Mouse (Mus musculus): ENCODE data around the gene Lats2. TPM values are rescaled to one million over a fixed set of nuclear protein-coding genes. Genes with fewer than 3 reads are reported as not detected.

Lats2 gene
- polyA plus RNA-seq, 1 experiment from 2014 or later = 24.5 TPM

DNA sequence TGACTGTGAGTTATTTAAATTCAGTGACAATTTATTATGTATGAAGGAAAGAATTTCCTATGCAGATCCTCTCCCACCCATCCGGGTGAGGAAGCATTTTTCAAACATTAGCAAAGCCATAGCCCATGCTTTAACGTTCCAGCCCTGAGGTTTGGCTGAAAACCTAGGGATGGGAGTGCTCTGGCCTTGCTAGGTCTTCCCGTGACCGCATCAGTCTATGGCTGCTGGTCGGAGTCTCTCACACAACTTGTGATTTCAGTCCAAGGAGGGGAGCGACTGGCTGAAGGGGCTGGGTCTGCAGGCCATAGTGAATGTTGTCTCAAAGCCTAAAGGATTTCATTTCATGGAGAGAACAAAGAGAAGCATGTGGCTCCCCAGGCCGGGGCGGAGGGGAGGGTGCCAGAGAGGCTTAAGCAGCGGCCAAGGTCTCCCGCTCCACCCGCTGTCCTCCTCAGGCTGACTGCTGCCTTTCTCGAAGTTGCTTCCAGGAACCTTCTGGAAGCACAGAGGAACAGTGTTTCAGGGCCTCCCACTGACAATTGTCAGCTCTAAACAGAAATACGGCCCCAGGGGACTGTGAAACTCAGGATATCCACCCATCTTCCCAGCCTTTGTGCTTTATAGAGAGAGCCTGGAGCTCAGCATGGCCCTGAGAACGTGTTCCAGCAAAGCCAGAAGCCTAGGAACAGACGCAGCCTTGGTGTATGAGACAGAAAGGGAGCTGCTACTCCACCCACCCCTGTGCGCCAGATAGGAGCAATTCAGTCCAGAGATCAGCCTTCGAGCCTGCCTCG is 50.9 kb downstream of the Lats2 start:
- ATAC-seq (replicated peaks; ENCODE audit: low FRiP score) = 0 out of 2 replicates have a peak, but pooled peaks have one; percentile 18
- Histone ChIP-seq H3K27me3 (no peaks in the 10 kb centered on the region), H3K9me3 (replicated peaks) (no peaks in the 10 kb centered on the region), H3K4me1 (peaks cover 17% of the 10 kb centered on the region), H3K36me3 (peaks cover 19% of the 10 kb centered on the region), H3K4me2 (no peak overlapping the region), H3K27ac (peak overlapping the region; percentile 78), H3K9ac (no peak overlapping the region), H3K4me3 (replicated peaks) (no peak overlapping the region)
- WGBS = 55% methylated on average over 18 of the region's 18 CpGs

DNA sequence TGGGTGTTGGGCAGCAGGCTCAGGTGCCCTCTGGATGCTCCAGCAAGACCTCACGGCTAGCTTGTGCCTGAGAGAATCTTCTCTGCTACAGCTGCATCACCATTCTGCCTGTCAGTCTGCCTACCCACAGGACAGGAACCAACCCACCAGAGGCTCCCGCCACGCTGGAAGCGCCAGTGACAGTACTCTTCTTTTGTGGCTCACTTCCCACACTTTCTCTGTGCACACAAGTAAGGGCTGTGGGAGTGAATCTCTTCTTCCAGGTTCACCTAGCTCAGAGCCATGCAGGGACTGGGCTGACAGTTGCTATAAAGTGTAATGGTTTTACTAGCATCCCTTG is 51.5 kb downstream of the Lats2 start:
- WGBS = 82% methylated on average over 4 of the region's 4 CpGs
- Histone ChIP-seq H3K4me3 (replicated peaks) (no peak overlapping the region), H3K27ac (peak overlapping the region; percentile 20; the same call in 1 of the 2 replicates), H3K9me3 (replicated peaks) (no peaks in the 10 kb centered on the region), H3K4me1 (peaks cover 17% of the 10 kb centered on the region), H3K27me3 (no peaks in the 10 kb centered on the region), H3K9ac (no peak overlapping the region), H3K36me3 (peaks cover 25% of the 10 kb centered on the region), H3K4me2 (no peak overlapping the region)
- no peak for ATAC-seq (replicated peaks; ENCODE audit: low FRiP score)

DNA sequence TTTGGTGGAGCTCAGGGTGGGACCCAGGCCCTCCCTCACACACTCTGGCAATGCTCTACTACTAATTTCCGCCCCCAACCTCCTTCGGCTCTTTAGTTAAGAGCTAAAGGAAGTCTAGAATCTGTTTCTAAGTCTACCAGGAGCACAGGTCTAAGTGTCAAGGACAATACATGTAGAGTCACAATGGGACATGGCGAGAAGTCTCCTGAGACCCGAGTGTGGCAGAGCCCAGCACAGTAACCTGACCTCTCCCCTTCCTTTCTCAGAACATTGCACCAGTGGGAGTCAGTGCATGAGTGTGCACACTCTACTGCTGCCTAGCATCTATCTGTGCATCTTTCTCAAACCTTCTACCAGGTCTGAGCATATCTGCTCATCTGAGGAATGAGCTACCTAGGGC is 52.4 kb downstream of the Lats2 start:
- no peak overlapping the region for H3K27ac ChIP-seq
- peaks cover 28% of the 10 kb centered on the region for H3K36me3 ChIP-seq
- no peak overlapping the region for H3K9ac ChIP-seq
- no peak for ATAC-seq (replicated peaks; ENCODE audit: low FRiP score)
- 80% methylated on average over 4 of the region's 4 CpGs for WGBS
- H3K27me3 ChIP-seq = no peaks in the 10 kb centered on the region
- H3K4me3 ChIP-seq (replicated peaks) = no peak overlapping the region
- no peaks in the 10 kb centered on the region for H3K9me3 ChIP-seq (replicated peaks)
- H3K4me1 ChIP-seq = peaks cover 17% of the 10 kb centered on the region
- no peak overlapping the region for H3K4me2 ChIP-seq

DNA sequence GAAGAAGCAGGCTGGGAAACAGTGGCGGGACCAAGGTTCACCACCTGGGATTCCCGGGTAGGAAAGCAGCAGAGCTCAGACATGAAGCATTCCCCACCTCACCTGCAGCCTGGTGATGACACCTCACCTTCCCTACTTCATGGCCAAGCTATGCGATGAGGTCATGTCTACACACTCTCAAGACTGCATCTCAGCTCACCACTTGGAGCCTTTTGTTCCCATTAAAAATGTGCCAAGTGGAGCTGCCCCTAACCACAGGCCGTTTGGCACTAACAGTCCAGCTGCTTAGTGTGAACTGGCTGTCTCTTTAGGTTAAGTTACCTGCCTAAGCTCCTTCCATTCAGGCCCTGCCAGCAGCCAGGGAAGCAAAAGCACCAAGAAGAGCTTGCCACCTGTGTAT is 53.1 kb downstream of the Lats2 start:
- H3K27ac ChIP-seq = no peak overlapping the region
- 83% methylated on average over 4 of the region's 4 CpGs for WGBS
- H3K36me3 ChIP-seq = peaks cover 34% of the 10 kb centered on the region
- peaks cover 17% of the 10 kb centered on the region for H3K4me1 ChIP-seq
- ATAC-seq (replicated peaks; ENCODE audit: low FRiP score) = no peak
- no peak overlapping the region for H3K4me2 ChIP-seq
- H3K4me3 ChIP-seq (replicated peaks) = no peak overlapping the region
- no peaks in the 10 kb centered on the region for H3K27me3 ChIP-seq
- H3K9me3 ChIP-seq (replicated peaks) = no peaks in the 10 kb centered on the region
- no peak overlapping the region for H3K9ac ChIP-seq

DNA sequence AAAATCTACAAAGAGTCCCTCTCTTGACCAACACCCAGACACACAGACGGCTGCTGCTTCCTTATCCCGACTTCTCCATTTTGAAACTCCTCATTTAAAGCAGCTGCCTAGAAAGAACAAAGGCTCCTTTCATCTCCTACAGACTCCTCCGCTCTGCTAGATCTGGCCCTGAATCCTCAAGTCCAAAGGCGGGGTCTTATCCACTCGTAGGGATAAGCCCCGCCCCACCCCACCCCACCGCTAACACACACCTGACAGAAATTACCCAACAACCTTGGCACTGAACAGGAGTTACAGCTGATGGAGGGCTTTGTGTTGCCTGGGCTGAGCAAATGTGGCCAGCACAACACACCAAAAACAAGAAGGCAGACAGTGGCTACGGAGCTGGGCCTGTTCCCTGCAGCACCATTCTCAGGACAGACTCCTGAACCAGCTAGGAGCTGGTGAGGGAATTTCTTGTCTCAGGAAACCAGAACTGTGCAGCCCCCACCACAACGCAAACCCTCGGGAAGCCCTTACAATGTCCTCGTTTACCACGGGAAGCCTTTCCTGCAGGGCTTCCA is 56.2 kb downstream of the Lats2 start:
- peaks cover 2% of the 10 kb centered on the region; the same call in 1 of the 2 replicates for H3K4me1 ChIP-seq
- no peak overlapping the region for H3K4me3 ChIP-seq (replicated peaks)
- WGBS = 63% methylated on average over 12 of the region's 12 CpGs
- no peaks in the 10 kb centered on the region for H3K27me3 ChIP-seq
- peaks cover 60% of the 10 kb centered on the region for H3K36me3 ChIP-seq
- peak overlapping the region; percentile 13; the same call in 1 of the 2 replicates for H3K27ac ChIP-seq
- no peak overlapping the region for H3K9ac ChIP-seq
- ATAC-seq (replicated peaks; ENCODE audit: low FRiP score) = no peak
- no peak overlapping the region for H3K4me2 ChIP-seq
- H3K9me3 ChIP-seq (replicated peaks) = no peaks in the 10 kb centered on the region

DNA sequence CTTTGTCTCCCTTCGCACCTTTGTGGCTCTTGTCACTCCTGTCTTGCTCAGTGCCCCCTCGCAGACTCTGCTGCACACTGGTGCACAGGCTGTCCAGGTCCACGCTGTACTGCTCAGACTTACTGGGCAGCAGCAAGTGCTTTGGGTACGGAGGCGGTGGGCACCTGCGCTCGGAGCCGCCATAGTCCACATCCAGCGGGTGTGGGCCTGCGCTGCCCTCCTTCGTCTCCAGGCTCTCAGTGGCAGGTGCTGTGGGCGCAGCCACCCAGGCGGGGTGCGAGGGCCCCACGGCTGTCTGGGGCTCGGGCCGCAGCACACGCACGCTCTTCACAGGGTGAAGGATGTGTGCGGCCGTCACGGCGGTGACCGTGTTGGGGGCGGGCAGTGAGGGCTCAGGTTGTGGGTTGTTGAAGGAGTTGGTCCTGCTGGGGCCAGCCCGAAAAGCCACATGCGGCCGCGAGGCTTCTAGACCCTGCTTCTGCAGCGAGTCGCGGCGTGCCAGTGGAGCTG is 58.7 kb downstream of the Lats2 start:
- no peak overlapping the region for H3K27ac ChIP-seq
- peaks cover 78% of the 10 kb centered on the region for H3K36me3 ChIP-seq
- no peaks in the 10 kb centered on the region for H3K4me1 ChIP-seq
- no peaks in the 10 kb centered on the region for H3K9me3 ChIP-seq (replicated peaks)
- 96% methylated on average over 33 of the region's 33 CpGs for WGBS
- H3K4me2 ChIP-seq = no peak overlapping the region
- no peak overlapping the region for H3K9ac ChIP-seq
- 0 out of 2 replicates have a peak, but pooled peaks have one; percentile 25 for ATAC-seq (replicated peaks; ENCODE audit: low FRiP score)
- H3K27me3 ChIP-seq = no peaks in the 10 kb centered on the region
- no peak overlapping the region for H3K4me3 ChIP-seq (replicated peaks)

DNA sequence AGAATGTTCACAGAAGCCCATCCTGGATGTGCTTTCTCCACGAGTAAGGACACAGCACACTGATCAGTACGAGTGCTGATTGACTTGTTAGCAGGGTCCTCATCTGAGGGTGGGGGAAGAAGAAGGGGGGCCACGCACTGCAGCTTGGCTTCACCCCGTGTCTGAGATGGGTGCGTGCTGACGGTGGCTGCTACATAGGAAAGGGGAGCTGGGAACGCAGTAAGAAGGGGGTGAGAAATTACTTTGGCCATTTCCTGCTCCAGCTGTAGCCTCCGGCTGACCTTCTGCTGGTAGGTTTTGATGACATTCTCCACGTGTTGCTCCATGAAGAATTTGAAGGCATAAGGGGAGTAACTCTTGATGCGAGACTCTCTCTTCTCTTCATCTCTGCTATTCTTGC is 59.2 kb downstream of the Lats2 start:
- Histone ChIP-seq H3K4me2 (no peak overlapping the region), H3K27me3 (no peaks in the 10 kb centered on the region), H3K9me3 (replicated peaks) (no peaks in the 10 kb centered on the region), H3K27ac (no peak overlapping the region), H3K4me1 (no peaks in the 10 kb centered on the region), H3K36me3 (peaks cover 83% of the 10 kb centered on the region), H3K9ac (no peak overlapping the region), H3K4me3 (replicated peaks) (no peak overlapping the region)
- no peak for ATAC-seq (replicated peaks; ENCODE audit: low FRiP score)
- 89% methylated on average over 10 of the region's 10 CpGs for WGBS

DNA sequence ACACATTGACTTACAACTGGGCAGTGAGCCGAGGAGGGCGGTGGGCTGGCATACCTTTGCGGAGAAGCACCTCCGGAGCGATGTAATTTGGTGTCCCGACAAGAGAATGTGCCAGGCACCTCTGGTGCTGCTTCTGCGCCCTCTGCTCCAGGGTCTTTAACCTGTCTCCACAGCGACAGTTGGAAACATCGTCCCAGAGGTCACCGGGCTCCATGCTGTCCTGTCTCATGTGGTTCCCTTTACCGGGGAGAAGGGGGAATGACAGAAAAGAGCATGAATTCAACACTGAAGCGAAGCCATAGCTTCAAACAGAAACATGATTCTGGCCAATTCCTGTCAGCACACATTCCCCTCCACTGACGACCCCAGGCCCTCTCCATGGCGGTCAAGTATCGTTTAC is 62.1 kb downstream of the Lats2 start:
- H3K36me3 ChIP-seq = peaks cover 85% of the 10 kb centered on the region

DNA sequence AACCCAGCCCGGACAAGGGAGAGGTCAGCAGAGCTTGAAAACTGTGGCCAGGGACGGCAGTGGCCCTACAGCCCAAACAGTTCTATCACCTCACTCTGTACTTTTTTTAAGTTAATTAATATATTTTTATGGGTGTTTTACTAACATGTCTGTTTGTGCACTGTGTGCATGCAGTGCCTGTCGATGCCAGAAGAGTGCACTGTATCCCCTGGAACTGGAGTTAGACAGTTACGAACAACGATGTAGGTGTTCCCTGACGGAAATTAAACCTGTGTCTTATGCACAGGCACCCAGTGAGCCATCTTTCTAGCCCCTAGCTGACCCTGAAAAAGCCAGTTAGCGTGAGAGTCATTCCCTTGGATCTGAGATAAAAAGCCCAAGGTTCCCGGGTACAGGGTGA is 62.6 kb downstream of the Lats2 start:
- Histone ChIP-seq H3K27me3 (no peaks in the 10 kb centered on the region), H3K4me3 (replicated peaks) (no peak overlapping the region), H3K9ac (no peak overlapping the region), H3K27ac (no peak overlapping the region), H3K9me3 (replicated peaks) (no peaks in the 10 kb centered on the region), H3K4me2 (no peak overlapping the region), H3K4me1 (no peaks in the 10 kb centered on the region), H3K36me3 (peaks cover 88% of the 10 kb centered on the region)
- no peak for ATAC-seq (replicated peaks; ENCODE audit: low FRiP score)
- WGBS = 90% methylated on average over 8 of the region's 8 CpGs

More for the DNA sequence above, 62.1 kb downstream of the Lats2 start:
- Histone ChIP-seq H3K27ac (no peak overlapping the region), H3K4me3 (replicated peaks) (no peak overlapping the region), H3K4me2 (no peak overlapping the region), H3K9ac (no peak overlapping the region), H3K4me1 (no peaks in the 10 kb centered on the region), H3K27me3 (no peaks in the 10 kb centered on the region), H3K9me3 (replicated peaks) (no peaks in the 10 kb centered on the region)
- 95% methylated on average over 15 of the region's 15 CpGs for WGBS
- ATAC-seq (replicated peaks; ENCODE audit: low FRiP score) = no peak

DNA sequence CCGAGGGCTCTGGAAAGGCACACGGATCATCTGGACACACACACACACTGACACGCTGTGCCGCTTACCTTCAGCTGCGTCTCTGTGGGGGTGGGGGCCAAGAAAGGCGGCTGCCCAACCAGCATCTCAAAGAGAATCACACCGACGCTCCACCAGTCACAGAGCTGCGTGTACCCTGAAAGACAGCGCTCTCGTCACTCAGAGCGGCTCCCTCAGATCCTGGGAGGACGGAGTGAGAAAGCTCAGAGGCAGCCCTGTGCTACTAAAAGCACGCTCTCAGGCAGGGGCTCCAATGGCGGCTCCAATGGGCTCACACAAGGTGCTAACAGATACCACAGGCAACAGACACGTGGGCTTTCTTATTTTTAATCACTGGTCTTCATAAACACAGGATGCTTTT is 63.9 kb downstream of the Lats2 start:
- no peak for ATAC-seq (replicated peaks; ENCODE audit: low FRiP score)
- H3K4me1 ChIP-seq = no peaks in the 10 kb centered on the region
- no peak overlapping the region for H3K9ac ChIP-seq
- H3K36me3 ChIP-seq = peaks cover 87% of the 10 kb centered on the region
- WGBS = 87% methylated on average over 16 of the region's 16 CpGs
- H3K27ac ChIP-seq = no peak overlapping the region
- H3K4me2 ChIP-seq = no peak overlapping the region
- no peaks in the 10 kb centered on the region for H3K27me3 ChIP-seq
- H3K9me3 ChIP-seq (replicated peaks) = no peaks in the 10 kb centered on the region
- no peak overlapping the region for H3K4me3 ChIP-seq (replicated peaks)

DNA sequence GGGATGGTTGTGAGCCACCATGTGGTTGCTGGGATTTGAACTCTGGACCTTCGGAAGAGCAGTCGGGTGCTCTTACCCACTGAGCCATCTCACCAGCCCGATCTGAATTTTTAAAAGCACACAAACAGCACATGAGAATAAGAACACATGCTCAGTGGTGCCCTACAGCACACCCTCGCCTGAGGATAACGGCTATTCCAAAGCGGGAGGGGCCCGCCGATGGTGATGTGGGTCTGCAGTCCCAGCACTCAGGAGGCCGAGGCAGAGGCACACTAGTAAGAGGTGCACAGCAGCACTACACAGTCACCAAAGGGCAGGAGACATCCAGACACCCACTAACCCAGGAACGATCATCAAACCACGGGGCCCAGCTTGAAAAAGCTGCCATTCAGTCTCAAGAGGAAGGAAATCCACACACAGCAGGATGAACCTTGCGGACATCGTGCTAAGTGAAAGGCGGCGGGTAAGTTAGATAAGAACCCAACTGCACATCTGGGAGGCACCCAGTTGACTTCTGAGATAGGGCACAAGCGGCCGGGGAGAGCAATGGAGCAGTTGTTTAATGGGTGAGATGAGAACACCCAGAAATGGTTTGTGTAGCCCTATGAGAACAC is 65.6 kb downstream of the Lats2 start:
- no peak for ATAC-seq (replicated peaks; ENCODE audit: low FRiP score)
- H3K27ac ChIP-seq = no peak overlapping the region
- no peak overlapping the region for H3K4me2 ChIP-seq
- H3K9me3 ChIP-seq (replicated peaks) = no peaks in the 10 kb centered on the region
- 93% methylated on average over 17 of the region's 17 CpGs for WGBS
- H3K4me1 ChIP-seq = no peaks in the 10 kb centered on the region
- H3K9ac ChIP-seq = no peak overlapping the region
- H3K4me3 ChIP-seq (replicated peaks) = no peak overlapping the region
- H3K36me3 ChIP-seq = peaks cover 86% of the 10 kb centered on the region
- no peaks in the 10 kb centered on the region for H3K27me3 ChIP-seq

DNA sequence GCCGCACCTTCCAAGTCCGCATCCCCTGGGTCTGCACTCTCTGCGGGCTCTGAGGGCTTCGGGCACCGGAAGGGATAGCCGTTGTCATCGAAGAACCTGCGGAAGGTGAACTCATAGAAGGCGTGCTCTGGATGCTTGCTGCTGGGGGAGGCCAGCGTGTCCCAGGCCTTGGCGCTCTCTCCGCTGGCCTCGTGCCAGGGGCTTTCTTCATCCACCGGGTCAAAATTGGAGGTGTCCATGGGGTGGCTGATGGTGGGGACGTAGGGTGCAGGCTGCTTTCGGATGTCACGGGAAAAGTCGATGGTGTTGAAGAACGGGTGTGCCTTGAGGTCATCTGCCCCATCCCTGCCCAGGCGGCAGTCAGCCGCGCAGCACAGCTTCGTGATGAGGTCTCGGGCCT is 66.9 kb downstream of the Lats2 start:
- WGBS = 96% methylated on average over 23 of the region's 24 CpGs
- peaks cover 74% of the 10 kb centered on the region for H3K36me3 ChIP-seq

More for the DNA sequence above, 66.9 kb downstream of the Lats2 start:
- no peaks in the 10 kb centered on the region for H3K27me3 ChIP-seq
- no peak overlapping the region for H3K27ac ChIP-seq
- no peak overlapping the region for H3K9ac ChIP-seq
- ATAC-seq (replicated peaks; ENCODE audit: low FRiP score) = no peak
- no peaks in the 10 kb centered on the region for H3K9me3 ChIP-seq (replicated peaks)
- H3K4me2 ChIP-seq = no peak overlapping the region
- no peak overlapping the region for H3K4me3 ChIP-seq (replicated peaks)
- no peaks in the 10 kb centered on the region for H3K4me1 ChIP-seq

Measured in kidney, embryonic 15.5 days (tissue).